Mouse (Mus musculus): Measurements from ENCODE around the gene Cldn9. TPM values are rescaled to one million over a fixed set of nuclear protein-coding genes. Genes with fewer than 3 reads are reported as not detected.

Cldn9 gene
- polyA plus RNA-seq, 1 experiment from 2014 or later, result 0.11 TPM

- H3K27me3 ChIP-seq (replicated peaks), result peaks cover 62% of the 10 kb centered on the region
- no peak for ATAC-seq
Measured at GRCm38 (mm10) chr17:23661526-23661925, 22.3 kb downstream of the Cldn9 start.

GRCm38 (mm10) chr17:23660876-23661200 lies 23.0 kb downstream of the Cldn9 start:
- Histone ChIP-seq H3K27me3 (replicated peaks) (peaks cover 62% of the 10 kb centered on the region), H3K36me3 (no peaks in the 10 kb centered on the region), H3K4me2 (peak overlapping the region; percentile 15; the same call in 1 of the 2 replicates), H3K4me3 (peak overlapping the region; percentile 3; the same call in 1 of the 2 replicates), H3K4me1 (no peaks in the 10 kb centered on the region), H3K9ac (no peak overlapping the region), H3K27ac (no peak overlapping the region), H3K9me3 (replicated peaks) (no peaks in the 10 kb centered on the region)
- WGBS (ENCODE audit: insufficient replicate concordance), result 7% methylated on average over 14 of the region's 14 CpGs
- no peak for ATAC-seq

More at GRCm38 (mm10) chr17:23661526-23661925, 22.3 kb downstream of the Cldn9 start:
- no peak overlapping the region for H3K4me3 ChIP-seq
- no peaks in the 10 kb centered on the region for H3K4me1 ChIP-seq
- H3K4me2 ChIP-seq, result no peak overlapping the region
- H3K9ac ChIP-seq, result no peak overlapping the region
- H3K36me3 ChIP-seq, result peaks cover 2% of the 10 kb centered on the region
- 2% methylated on average over 9 of the region's 9 CpGs for WGBS (ENCODE audit: insufficient replicate concordance)
- H3K27ac ChIP-seq, result no peak overlapping the region
- no peaks in the 10 kb centered on the region for H3K9me3 ChIP-seq (replicated peaks)

DNA sequence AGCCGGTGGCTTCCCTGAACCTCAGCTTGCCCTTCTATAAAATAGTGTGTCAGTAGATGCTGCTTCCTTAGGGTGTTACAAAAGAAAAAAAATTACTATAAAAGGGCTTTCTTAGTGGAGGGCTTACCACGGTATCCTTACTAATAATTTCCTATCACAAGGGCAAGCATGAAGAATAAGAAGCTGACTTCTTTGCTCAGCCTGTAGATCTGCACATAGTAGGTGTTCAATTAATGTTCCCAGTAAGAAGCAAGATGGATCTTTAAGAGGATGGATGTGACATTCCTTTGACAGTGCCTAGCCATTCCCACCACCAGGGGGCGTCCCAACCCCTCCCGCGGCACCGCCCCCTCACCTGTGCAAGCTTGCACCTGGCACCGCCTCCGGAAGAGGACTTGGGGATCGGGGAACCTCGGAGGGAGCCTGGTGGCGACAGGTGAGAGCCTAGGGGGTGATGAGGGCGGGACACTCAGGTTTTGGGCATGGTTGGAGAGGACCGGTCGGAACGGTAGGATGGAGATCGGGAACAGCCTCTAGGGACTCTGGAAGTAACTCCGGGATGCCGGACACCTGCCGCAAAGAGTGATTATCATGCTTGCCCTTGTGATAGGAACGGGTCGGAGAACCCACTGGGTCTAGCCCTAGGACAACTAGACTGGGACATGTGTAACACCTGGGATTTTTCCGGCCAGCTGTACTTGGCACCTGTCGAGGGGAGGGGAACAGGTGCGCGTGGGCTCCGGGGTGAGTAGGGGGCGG lies 23.5 kb downstream of the Cldn9 start, which contains the start of gene Bicdl2:
TSS of gene Bicdl2 (plus strand) at position 390 of the 759 bp plus-strand sequence.
- peak within 1 kb of the TSS; percentile 15; the same call in 1 of the 2 replicates for H3K4me2 ChIP-seq
- H3K9ac ChIP-seq, result no peak within 1 kb of the TSS
- H3K4me3 ChIP-seq, result peak within 1 kb of the TSS; percentile 3; the same call in 1 of the 2 replicates
- peaks cover 65% of the 10 kb centered on the region for H3K27me3 ChIP-seq (replicated peaks)
- H3K4me1 ChIP-seq, result no peaks in the 10 kb centered on the region
- H3K9me3 ChIP-seq (replicated peaks), result no peaks in the 10 kb centered on the region
- H3K36me3 ChIP-seq, result no peaks in the 10 kb centered on the region
- ATAC-seq, result no peak
- no peak within 1 kb of the TSS for H3K27ac ChIP-seq
- WGBS (ENCODE audit: insufficient replicate concordance), result 9% methylated on average over 27 of the region's 27 CpGs

DNA sequence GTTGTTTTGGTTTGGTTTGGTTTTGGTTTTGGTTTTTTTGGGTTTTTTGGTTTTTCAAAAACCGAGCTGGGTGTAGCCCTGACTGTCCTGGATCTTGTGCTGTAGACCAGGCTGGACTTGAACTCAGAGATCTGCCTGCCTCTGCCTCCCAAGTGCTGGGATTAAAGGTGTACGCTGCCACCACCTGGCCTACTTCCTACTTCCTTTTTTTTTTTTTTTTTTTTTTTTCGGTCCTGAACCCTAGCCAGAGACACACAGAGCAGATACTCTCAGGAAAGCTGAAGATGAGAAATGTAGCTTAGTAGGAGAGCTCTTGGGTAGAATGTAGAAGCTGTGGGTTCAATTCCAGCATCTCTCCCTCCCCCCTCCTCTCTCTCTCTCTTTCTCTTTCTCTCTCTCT lies 25.4 kb downstream of the Cldn9 start:
- no peaks in the 10 kb centered on the region for H3K4me1 ChIP-seq
- peaks cover 65% of the 10 kb centered on the region for H3K27me3 ChIP-seq (replicated peaks)
- no peak overlapping the region for H3K4me2 ChIP-seq
- no peak overlapping the region for H3K27ac ChIP-seq
- H3K9ac ChIP-seq, result no peak overlapping the region
- H3K36me3 ChIP-seq, result no peaks in the 10 kb centered on the region
- no peaks in the 10 kb centered on the region for H3K9me3 ChIP-seq (replicated peaks)
- no peak for ATAC-seq
- 56% methylated on average over 3 of the region's 3 CpGs for WGBS (ENCODE audit: insufficient replicate concordance)
- H3K4me3 ChIP-seq, result no peak overlapping the region

DNA sequence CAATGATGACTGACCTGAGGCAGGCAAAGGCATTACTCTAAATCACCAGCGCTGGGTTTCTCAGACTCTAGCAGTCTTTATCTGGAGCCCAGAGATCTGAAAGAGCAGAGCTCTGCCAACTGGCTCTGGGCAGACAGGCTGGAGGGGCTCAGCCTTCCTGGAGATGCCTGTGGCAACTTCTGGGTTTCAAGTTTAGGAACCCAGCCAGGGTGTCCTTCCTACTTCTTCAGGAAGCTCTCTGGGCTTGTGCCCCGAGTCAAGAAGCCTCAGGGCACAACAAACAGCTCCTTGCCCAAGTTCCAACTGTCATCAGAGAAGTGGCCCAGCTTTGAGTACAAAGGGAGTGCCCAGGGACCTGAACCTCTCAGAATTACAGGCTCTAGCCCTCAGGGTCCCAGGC lies 29.4 kb downstream of the Cldn9 start:
- peaks cover 32% of the 10 kb centered on the region for H3K27me3 ChIP-seq (replicated peaks)
- no peak overlapping the region for H3K4me2 ChIP-seq
- H3K36me3 ChIP-seq, result no peaks in the 10 kb centered on the region
- no peak for ATAC-seq
- H3K9ac ChIP-seq, result no peak overlapping the region
- no peaks in the 10 kb centered on the region for H3K4me1 ChIP-seq
- WGBS (ENCODE audit: insufficient replicate concordance), result 33% methylated on average over 2 of the region's 2 CpGs
- no peak overlapping the region for H3K27ac ChIP-seq
- no peaks in the 10 kb centered on the region for H3K9me3 ChIP-seq (replicated peaks)
- no peak overlapping the region for H3K4me3 ChIP-seq

DNA sequence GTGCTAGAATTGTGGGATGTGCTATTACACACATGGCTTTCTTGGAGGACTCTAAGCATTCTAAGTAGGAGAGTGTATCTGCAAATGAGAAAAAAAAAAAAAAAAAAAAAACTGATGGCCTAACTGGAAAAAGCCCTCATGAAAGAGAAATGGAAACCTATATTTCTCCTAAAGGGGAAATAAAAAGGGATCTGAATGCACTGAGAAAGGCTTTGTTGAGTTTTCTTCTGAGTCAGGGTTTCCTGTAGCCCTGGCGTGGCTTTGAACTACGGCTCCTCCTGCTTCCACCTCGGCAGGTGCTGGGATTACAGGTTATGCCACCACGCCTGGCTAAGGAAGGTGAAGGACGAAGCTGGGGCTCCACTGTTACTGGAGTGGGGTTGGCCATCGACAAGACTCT lies 29.8 kb downstream of the Cldn9 start:
- no peaks in the 10 kb centered on the region for H3K9me3 ChIP-seq (replicated peaks)
- no peaks in the 10 kb centered on the region for H3K4me1 ChIP-seq
- no peak overlapping the region for H3K4me3 ChIP-seq
- H3K9ac ChIP-seq, result no peak overlapping the region
- H3K4me2 ChIP-seq, result no peak overlapping the region
- H3K36me3 ChIP-seq, result no peaks in the 10 kb centered on the region
- no peak for ATAC-seq
- H3K27ac ChIP-seq, result no peak overlapping the region
- H3K27me3 ChIP-seq (replicated peaks), result peaks cover 29% of the 10 kb centered on the region; the same call in 1 of the 2 replicates
- WGBS (ENCODE audit: insufficient replicate concordance), result 37% methylated on average over 6 of the region's 6 CpGs

- no peak overlapping the region for H3K27ac ChIP-seq
- H3K9me3 ChIP-seq (replicated peaks), result no peaks in the 10 kb centered on the region
- no peaks in the 10 kb centered on the region for H3K4me1 ChIP-seq
- H3K27me3 ChIP-seq (replicated peaks), result peaks cover 24% of the 10 kb centered on the region; the same call in 1 of the 2 replicates
- WGBS (ENCODE audit: insufficient replicate concordance), result 32% methylated on average over 2 of the region's 2 CpGs
- no peak for ATAC-seq
- no peak overlapping the region for H3K9ac ChIP-seq
- H3K36me3 ChIP-seq, result no peaks in the 10 kb centered on the region
- no peak overlapping the region for H3K4me2 ChIP-seq
- no peak overlapping the region for H3K4me3 ChIP-seq
Measured at GRCm38 (mm10) chr17:23653324-23653723, 30.5 kb downstream of the Cldn9 start.

DNA sequence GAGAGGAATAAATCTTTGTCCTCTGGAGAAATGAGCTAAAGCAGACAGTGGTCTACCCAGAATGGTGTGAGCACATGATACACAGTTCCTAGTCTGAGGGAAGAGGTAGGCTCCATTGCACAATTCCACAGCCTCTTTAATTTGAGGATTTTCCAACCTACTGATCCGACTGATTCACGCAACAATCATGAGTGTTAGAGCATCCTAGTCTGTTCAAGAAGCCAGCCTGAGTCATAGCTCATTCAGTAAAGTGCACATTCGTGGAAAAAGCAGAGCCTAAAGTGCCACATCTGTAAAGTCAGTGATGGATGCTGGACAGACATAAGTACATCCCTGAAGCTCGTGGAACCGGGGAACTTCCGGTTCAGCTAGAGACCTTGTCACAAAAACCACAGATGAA lies 32.5 kb downstream of the Cldn9 start:
- H3K4me3 ChIP-seq, result no peak overlapping the region
- WGBS (ENCODE audit: insufficient replicate concordance), result 63% methylated on average over 6 of the region's 6 CpGs
- H3K4me1 ChIP-seq, result no peaks in the 10 kb centered on the region
- peaks cover 26% of the 10 kb centered on the region for H3K27me3 ChIP-seq (replicated peaks)
- ATAC-seq, result no peak
- H3K27ac ChIP-seq, result no peak overlapping the region
- no peaks in the 10 kb centered on the region for H3K9me3 ChIP-seq (replicated peaks)
- no peaks in the 10 kb centered on the region for H3K36me3 ChIP-seq
- H3K9ac ChIP-seq, result no peak overlapping the region
- H3K4me2 ChIP-seq, result no peak overlapping the region

GRCm38 (mm10) chr17:23645894-23646293 lies 37.9 kb downstream of the Cldn9 start:
- no peak overlapping the region for H3K27ac ChIP-seq
- H3K9ac ChIP-seq, result no peak overlapping the region
- no peaks in the 10 kb centered on the region for H3K4me1 ChIP-seq
- H3K27me3 ChIP-seq (replicated peaks), result peaks cover 57% of the 10 kb centered on the region
- WGBS (ENCODE audit: insufficient replicate concordance), result 42% methylated on average over 10 of the region's 10 CpGs
- no peak for ATAC-seq
- no peaks in the 10 kb centered on the region for H3K9me3 ChIP-seq (replicated peaks)
- H3K36me3 ChIP-seq, result no peaks in the 10 kb centered on the region
- no peak overlapping the region for H3K4me2 ChIP-seq
- H3K4me3 ChIP-seq, result no peak overlapping the region

GRCm38 (mm10) chr17:23644613-23645495 lies 39.0 kb downstream of the Cldn9 start, which contains the start of gene Mmp25:
TSS of gene Mmp25 (minus strand) at chr17:23645277.
- H3K4me1 ChIP-seq, result no peaks in the 10 kb centered on the region
- H3K36me3 ChIP-seq, result no peaks in the 10 kb centered on the region
- peak within 1 kb of the TSS; percentile 44 for H3K4me3 ChIP-seq
- H3K27me3 ChIP-seq (replicated peaks), result peaks cover 56% of the 10 kb centered on the region
- H3K9ac ChIP-seq, result peak within 1 kb of the TSS; percentile 9; the same call in 1 of the 2 replicates
- no peak within 1 kb of the TSS for H3K27ac ChIP-seq
- peak within 1 kb of the TSS; percentile 64 for H3K4me2 ChIP-seq
- no peak for ATAC-seq
- no peaks in the 10 kb centered on the region for H3K9me3 ChIP-seq (replicated peaks)
- 1% methylated on average over 58 of the region's 58 CpGs for WGBS (ENCODE audit: insufficient replicate concordance)

Measured in liver, embryonic 12.5 days (tissue).